Mouse (Mus musculus): ENCODE measurements around the gene Dicer1.

Dicer1 gene

DNA sequence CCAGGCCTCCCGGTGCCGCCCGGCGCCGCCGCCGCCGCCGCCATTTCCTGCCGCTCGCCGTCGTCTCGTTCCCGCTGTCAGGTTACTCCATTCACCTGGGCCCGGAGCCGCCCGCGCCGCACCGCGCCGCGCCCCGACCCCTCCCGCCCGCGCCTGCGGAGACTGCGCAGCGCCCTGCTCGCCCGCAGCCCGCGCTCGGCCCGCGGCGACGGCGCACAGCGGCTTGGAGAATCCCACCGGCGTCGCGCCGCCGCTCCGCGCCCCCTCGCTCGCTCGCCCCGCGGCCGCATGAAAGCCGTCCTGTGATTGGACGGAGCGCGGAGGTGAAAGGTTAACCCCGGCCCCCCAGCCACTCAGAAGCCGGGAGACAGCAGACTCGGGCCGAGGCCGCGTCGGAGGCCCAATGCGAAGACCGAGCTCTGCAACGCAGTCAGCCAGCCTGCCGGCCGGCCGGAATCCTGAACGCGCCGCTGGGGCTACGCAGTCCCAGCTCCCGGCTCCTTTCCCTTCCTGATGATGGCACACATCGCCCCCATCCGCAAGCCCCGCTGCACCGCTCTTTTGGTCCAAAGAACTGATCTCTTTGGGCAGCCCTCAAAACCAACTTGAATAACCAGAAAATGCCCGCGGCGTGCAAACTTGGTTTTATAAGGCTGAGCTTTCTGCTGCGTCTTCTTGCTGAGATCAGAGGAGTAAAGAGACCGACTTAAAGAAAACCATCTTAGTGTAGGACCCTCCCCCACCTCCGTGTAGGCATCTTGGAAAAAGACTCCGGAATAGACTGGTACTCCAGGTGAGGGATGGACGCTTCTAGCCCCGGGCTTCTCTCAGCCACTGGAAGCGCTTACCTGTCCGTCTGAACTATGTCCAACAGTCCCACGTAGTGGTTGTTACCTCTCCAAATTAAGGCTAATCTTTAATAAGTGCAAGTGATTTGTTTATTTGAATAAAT, at the start of gene Dicer1:
Dicer1 (minus strand) TSS at position 139 of the 952 bp plus-strand sequence.
- peak; percentile 91 to 93 for DNase-seq

DNA sequence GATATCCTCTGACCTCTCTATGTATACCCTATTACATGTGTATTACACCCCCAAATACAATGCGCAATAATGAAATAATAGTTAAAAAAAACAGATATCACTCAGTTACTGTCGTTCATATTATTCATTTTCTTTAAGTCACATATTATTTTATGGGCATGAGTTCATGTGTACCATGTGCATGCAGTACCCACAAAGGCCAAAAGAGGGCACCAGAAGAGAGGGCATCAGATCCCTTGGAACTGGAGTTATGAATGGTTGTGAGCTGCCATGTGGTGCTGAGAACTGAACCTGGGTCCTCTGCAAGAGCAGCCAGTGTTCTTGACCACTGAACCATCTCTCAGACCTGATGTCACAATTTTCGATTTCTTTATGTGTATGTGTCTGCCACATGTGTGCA, 47.6 kb upstream of the Dicer1 start:
- DNase-seq = no peak

DNA sequence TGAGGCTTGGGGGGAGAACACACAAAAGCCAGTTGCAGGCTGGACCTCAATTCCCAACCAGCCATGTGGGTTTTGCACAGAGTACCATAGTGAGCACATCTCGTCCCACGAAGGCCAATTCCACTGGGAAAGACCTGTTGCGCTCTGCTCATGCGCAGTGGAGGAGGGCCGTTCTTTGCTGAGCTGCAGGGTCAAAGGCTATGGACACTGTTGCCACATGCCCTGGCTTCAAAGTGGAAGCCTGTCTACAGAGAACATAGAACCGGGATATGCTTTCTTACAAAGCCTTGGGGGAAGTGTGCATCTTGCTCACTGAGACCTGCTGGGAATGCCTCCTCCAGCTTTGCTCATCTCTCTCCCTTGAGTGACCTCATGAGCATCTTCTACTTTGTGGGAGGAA, 46.2 kb upstream of the Dicer1 start:
- DNase-seq = no peak

DNA sequence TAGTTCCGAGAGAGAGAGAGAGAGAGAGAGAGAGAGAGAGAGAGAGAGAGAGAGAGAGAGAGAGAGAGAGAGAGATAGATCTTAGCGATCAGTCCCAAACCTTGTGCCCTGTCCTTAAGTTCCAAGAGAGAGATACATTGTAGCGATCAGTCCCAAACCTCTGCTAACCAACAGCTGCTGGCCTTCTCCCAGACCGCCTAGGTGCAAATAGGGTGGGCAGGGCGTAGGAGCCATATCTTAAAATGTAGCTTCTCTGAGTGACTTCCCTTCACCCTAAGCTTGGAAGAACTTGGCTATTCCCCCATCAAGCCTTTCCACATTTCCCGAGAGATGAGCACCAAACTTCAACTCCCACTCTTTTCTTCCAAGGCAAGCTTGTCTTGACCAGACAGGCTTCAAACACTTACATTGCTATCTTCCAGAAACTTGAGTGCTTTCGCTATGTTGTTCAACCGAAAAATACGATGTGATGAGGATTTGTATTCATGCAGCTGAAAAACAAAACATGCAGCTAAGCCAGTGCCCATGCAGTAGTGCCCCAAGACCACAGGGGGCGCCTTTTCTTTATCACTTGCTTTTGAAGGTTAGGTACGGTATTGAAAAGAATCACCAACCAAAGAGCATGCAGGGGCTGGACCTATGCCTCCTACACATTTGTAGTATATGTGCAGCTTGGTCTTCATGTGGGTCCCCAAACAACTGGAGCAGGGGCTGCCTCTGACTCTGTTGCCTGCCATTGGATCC, 45.1 kb upstream of the Dicer1 start:
- no peak for DNase-seq

DNA sequence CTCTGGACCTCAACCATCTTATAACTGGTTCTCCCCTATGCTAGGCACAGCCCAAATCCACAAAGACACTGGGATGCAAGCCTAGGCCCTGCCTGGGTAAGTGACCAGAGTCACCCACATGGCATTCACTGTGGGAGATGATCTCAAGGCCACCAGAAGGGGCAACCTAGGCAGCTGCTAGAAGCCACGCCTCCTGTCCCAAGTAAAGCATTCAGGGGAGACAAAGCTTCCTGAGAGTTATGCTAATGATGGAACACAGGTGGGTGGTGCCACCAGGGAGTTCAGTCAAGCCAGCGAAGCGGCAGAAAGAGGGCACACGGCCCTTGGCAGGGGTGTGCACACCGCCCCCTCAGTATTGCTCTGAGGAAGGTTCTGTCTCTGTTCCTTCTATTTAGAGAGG, 43.2 kb upstream of the Dicer1 start:
- no peak for DNase-seq

DNA sequence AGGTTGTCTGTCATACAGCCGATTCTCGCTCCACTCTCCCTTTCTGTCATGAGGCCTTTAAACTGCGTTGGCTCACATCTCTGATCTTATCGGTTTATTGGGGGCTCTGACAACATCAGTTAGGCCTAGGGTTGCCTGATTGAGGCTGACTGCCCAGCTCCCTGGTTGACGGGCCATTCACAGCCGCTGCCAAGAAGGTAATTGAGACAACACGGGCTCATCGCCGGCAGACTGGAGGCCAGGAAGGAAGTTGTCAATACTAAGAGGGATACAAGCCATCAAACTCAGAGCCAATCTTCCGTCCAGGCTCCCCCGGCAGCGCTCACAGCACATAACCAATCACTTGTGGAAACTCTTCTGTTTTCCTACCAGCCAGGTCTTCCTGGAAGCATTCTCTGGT, 41.7 kb upstream of the Dicer1 start:
- no peak for DNase-seq

DNA sequence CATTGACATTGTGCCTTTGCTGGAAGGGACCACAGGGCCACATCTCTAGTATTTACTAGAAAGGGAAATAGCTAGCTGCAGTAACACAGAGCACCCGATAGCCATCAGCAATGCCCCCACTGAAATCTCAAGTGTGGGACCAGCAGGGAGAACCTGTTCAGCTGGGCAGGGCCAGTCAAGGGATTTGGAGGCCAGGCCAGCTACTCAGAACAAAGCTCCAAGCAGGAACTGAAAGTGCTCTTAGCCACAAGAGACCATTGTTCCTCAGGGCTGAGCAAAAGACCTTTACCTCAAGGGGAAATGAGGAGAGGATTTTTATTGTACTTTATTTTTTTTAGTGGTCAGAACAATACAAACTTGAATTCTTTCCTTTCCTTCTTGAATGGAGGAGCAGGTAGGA, 25.9 kb upstream of the Dicer1 start:
- DNase-seq = no peak

DNA sequence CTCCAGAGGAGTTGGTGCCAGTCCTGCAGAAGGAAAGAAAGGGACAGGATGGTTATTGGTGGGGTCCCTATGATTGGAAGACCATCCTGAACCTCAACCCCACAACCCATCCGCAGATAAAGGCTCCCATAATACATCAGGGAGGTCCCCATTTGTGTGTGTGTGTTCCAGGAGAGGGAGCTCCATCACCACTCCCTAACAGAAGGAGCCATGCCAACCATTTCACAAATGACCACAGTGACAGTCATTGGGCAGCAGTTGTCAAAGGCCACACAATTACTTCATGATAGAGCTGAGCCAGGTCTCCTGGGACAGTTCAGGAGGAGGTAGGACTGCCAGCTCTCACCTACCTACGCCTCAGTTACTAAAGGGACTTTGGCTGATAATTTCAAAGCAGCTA, 20.2 kb upstream of the Dicer1 start:
- DNase-seq = no peak

DNA sequence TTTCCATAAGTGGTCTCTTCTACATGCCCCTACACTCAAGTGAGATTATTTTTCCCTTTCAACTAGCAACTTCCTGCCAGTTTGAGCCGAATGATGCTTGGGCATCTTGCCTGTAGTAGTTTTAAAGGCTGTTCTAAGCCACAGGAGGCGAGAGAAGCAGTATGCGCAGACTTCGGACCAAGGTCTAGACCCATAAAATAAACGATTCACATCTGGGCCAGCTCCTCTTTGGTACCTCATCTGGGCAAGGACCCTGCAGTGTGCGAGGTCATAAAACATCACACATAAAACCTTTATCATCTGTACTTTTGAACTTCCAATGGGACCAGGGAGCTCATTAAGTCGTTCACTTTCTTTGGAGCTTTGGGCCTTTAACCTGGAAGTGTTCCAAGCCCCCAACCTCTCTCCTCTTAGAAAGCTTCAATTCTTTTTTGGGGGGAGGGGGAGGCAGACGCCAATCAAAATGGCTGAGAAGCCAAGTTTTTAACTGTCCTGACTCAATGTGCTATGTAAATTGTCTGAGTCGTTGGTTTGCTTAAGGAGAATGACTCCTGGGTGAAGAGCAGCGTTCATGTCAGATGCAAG, 17.5 kb upstream of the Dicer1 start:
- DNase-seq = no peak

DNA sequence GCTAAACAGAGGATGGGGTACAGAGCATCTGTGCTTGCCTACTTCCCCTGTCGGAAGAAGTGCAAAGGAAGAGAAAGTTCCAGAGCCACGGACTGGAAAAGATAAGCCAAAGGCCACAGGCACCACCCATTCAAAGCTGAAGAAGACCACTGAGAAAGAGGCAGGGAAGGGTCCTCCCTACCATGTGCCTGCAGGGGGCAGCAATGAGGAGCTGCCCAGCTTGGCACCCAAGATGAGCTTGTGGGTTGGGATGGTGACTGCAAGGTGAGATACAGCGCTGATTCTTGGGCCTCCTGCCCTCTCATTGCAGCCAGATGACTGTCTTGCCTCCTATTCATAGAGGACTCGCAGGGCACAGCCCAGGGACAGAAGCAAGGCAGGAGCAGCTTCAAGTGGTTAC, 15.4 kb upstream of the Dicer1 start:
- no peak for DNase-seq

DNA sequence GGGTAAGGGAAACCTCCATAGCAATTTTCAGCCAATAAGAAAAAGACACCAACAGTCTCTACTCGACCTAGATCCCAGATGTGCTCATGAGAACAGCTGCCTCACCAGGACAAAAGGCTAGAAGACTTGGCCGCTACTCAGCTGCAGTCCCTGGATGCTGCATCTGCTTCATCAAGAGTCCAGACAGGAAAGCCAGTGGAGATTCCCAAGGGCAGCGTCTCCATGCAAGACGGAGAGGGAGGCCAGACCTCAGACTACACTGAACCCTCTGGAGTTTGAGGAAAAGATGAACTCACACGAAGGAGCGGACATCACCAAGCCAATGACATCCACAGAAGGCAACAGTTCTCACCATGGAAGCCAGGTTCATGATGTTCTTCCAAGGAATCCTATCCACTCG, 14.0 kb upstream of the Dicer1 start:
- no peak for DNase-seq

DNA sequence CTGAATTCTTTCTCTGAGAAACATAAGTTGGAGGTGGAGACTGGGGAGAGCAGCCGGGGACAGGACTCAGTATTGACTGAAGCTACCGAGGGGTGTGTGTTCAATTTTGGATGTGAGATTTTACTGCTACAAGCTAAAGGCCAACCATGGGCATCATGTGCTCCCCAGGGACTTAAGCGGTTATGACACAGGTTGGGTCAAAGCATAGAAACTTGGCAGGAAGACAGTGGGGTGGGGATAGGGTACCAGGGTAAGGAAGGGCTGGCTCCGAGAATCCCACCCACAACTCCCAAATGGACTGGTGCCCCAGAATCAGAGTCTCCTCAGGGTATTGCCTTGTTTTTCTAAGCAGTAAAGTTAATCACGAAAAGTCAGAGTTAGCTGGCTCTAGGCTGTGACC, 13.4 kb upstream of the Dicer1 start:
- no peak for DNase-seq

DNA sequence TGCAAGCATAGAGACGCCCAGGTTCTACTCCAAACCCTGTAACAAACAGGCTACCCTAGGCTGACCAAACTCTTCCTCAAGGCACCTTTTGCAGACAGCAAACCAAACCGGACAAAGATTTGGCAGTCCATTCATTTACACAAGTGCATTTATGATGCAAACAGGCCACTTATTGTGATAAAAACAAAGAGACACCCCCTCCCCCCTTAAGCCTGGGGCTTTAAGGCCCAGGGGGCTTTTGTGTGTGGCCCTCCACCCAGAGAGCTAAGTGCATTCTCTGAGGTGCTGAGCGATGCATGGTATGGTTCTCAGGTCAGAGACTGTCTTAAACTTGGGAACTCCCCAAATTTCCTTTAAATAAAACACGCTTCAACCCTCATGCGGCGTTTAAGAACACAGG, 12.2 kb upstream of the Dicer1 start:
- no peak for DNase-seq

DNA sequence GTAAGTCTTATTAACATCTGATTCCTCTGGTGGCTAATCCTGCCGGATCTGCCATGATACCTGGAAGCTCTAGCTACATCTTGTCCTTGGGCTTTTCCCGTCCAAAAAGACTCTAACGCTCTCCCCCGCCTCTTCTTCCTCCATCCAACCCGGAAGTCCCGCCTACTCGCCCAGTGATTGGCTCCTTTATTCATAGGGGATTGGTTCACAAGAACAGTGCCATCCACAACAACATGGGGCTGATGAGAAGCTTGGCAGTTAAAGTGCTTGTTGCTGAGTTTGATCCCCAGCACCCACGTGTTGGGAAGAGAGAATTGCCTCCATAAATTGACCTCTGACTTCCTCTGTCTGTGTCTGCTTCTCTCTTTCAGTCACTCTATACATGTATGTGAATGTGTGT, 9.7 kb upstream of the Dicer1 start:
- no peak for DNase-seq

DNA sequence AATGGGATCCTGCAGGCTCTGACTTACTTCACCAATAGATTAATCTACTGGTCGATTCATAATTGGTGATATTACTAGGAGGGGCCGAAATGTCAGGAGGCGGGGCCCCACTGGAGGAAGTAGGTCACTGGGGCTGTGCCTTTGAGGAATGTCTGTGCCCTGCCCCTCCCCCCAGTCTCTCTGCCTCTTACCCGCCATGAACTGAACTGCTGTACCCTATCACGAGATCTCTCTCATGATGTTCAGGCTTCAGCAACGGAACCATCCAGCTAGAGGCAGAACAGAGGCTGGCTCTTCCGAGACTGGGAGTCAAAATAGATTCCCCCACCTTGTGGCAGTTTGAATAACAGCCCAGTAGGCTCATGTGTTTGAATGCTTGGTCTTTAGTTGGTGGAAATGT, 6.3 kb upstream of the Dicer1 start:
- no peak for DNase-seq

DNA sequence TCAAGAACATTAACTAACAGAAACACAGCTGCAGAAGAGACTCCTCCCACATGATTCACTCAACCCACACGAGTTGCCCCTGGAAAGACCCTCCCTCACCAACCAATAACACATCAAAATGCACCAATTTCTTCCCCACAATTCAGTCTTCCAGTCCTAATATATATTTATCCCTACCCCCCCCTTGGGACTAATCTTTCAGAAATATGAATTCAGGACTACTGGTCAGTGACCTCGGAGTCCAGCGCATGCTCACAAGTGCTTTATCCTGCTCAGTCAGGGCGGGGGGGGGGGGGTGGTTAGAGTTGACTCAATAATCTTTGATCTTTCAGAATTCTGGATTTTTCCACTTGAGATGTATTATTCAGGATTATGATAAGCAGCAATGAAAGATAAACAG, 1.9 kb upstream of the Dicer1 start:
- DNase-seq = no peak

DNA sequence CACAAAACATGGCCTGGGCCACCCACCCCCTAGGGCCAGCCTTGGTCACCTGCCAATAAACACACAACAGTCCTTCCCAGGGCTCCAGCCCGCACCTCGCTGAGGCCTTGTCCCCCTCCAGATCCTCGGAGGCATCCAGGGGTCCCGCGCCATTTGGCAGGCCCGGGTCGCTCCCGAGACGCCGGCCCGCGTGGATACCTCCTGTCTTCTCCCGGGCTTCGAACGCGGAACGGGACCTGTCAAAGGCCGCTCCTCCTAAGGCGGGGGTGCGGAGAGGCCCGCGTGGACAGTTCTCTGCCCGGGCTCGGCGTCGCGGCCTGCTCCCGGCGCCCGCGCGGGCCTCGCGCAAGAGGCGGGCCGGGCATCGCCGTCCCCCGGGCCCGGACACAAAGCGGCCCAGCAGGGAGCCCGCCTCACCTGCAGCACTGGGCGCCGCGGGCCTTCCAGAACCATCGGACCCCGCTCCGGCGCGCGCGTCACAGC, 380 bp downstream of the Dicer1 start:
- peak; percentile 34 to 39 for DNase-seq

DNA sequence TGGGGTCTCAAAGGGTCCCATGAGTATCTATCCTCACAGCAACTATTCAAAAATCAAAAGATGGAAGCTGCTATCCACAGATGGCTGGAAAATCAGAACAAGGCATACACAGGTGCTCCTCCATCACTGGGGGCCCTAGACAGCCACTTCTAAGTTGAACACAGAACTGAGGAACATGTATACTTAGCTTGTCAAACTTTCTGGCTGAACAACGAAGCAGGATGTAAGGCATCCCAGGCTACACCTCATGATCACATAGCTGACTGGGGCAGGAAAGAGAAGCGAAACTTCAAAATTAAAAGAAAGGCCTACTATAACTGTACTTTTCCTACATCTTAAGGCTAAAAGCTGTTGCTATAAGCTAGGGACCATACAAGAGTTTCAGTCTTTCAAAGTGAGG, 2.8 kb downstream of the Dicer1 start:
- DNase-seq = no peak

DNA sequence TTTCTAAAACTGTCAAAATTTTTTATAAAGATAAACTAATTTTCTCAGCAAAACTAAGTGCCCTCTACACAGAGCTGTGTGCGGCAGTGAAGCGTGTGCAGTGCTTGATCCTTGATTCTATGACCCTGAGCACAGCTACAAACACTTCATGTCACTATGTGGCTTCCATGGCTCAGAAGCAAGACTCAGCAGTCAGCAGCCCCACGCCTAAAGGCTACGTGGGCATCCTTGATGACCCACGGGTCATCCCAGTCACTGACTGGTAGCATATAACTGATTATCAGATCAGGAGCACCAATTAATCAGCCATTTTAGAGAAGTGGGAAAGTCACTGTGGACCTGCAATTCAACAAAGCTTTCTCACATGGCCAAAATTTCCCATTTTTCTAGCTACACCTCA, 4.5 kb downstream of the Dicer1 start:
- no peak for DNase-seq

DNA sequence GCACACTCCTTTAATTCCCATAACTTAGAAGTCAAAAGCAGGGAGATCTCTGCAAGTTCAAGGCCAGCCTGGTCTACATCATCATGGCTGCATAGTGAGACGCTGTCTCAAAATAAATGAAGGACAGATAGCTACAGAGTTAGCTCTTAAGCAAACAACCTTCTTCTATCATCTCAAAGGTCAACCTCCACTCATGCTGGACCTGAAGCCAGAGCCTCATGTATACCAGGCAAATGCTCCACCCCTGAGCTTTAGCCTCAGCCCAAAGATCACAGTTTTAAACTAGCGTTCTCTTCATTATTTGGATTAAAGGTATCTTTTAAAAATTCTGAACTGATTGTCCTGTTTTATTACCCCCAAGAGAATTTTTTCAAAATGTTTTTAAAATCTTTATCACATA, 5.2 kb downstream of the Dicer1 start:
- DNase-seq = no peak

DNA sequence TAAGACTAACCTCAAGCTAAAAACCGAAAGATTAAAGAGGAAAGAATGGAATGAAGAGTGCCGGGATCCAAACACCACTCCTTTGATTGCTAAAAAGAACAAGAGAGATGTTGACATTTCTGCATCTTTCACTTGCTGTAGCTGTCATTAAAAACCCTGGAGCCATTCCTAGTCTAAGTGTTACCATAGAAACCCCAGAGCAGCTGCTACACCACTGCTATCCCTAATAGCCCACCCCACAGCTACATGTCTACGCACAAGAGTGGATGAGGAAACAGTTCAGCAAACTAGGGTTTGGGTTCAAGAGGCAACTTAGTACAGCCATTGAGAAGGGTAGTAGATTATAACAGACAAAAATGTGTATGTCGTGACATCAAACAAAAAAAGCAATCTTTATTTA, 8.1 kb downstream of the Dicer1 start:
- DNase-seq = no peak

DNA sequence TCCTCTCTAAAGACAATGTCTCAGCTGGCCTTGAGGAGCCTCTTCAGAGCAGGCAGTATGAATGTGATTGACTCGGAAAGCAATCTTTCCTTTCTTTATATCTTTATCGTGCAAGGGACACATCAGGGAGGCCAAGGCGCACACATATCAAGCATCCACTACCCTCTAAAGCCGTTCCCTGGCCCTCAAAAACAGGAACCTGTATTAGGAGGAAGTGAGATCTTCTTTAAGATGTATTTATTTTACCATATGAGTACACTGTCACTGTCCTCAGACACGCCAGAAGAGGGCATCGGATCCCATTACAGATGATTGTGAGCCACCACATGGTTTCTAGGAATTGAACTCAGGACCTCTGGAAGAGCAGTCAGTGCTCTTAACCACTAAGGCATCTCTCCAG, 9.5 kb downstream of the Dicer1 start:
- DNase-seq = no peak
